Mouse (Mus musculus) lung, adult 2 months (tissue): ENCODE results near the gene Mto1. TPM values are rescaled to one million over a fixed set of nuclear protein-coding genes. Genes with fewer than 3 reads are reported as not detected.
A peak's percentile ranks its signal among the peaks of the same experiment; 100 is the strongest.

ENCODE experiments used
- DNase-seq: peaks from one replicate; pipeline ENCODE4 v3.0.0; 2022
- H3K4me1 ChIP-seq: fragments of 200-500 bp; 2 replicates; pipeline ENCODE4 v1.6.1; 2011; ENCODE audit warnings: low read length; ENCODE audit not compliant: control insufficient read depth, insufficient read depth
- H3K4me3 ChIP-seq: fragments of 200-500 bp; replicated peaks from 2 replicates; pipeline ENCODE3; 2011; ENCODE audit warnings: low read depth, mild to moderate bottlenecking, control low read depth, low read length; ENCODE audit errors: extremely low read depth
- CTCF ChIP-seq: fragments of 200-500 bp; IDR thresholded peaks from 2 replicates; pipeline ENCODE4 v1.5.1; 2011; ENCODE audit warnings: mild to moderate bottlenecking, low read length, control low read depth; ENCODE audit not compliant: insufficient read depth
- POLR2A ChIP-seq: fragments of 200-500 bp; IDR thresholded peaks from 2 replicates; pipeline ENCODE4 v1.6.1; 2011; ENCODE audit warnings: low read depth, mild to moderate bottlenecking, control low read depth, low read length, borderline replicate concordance; ENCODE audit errors: extremely low read depth
- WGBS: fragments of 180-500 bp; shearing (Covaris S2); methylation state at CpG from one replicate; pipeline ENCODE4 v1.1.7; 2018; 5-methylcytosine and 5-hydroxymethylcytosine counted together
- polyA plus RNA-seq: library from polyadenylated mRNA; depleted of rRNA; stranded (reverse); fragments of >200 nt; gene quantifications from 2 replicates; pipeline ENCODE4 v1.2.3, GENCODE M21; 2012; rRNA removed

The Mto1 gene
- 9.9 and 10.3 TPM in 2 replicates for polyA plus RNA-seq

GRCm38 (mm10) chr9:78447973-78448873 lies at the start of gene Mto1, which contains the start of gene Gm17324:
Mto1 (plus strand) TSS chr9:78448208.
Gm17324 (minus strand) TSS chr9:78448786.
- Histone ChIP-seq H3K4me3 (peak within 1 kb of the TSS; percentile 87), H3K4me1 (peaks cover 6% of the 10 kb centered on the region)
- TF ChIP-seq CTCF = no peak
- peak; percentile 92; the same call in 1 of the 2 replicates for TF ChIP-seq POLR2A
- DNase-seq = peak; percentile 87
- WGBS = under 1% methylated on average over 96 of the region's 96 CpGs

GRCm38 (mm10) chr9:78400570-78400969 lies 47.4 kb upstream of the Mto1 start:
- Histone ChIP-seq H3K4me3 (no peak overlapping the region), H3K4me1 (no peaks in the 10 kb centered on the region)
- TF ChIP-seq POLR2A (no peak), CTCF (no peak)
- 64% methylated on average over 5 of the region's 5 CpGs for WGBS
- no peak for DNase-seq

- H3K4me3 ChIP-seq = no peak overlapping the region
- no peaks in the 10 kb centered on the region for H3K4me1 ChIP-seq
- WGBS = 78% methylated on average over 7 of the region's 7 CpGs
- TF ChIP-seq POLR2A = no peak
- no peak for TF ChIP-seq CTCF
- DNase-seq = no peak
Observed at GRCm38 (mm10) chr9:78401596-78401995, 46.4 kb upstream of the Mto1 start.

- no peak for DNase-seq
- TF ChIP-seq CTCF (no peak), POLR2A (peak; percentile 11; the same call in 1 of the 2 replicates)
- Histone ChIP-seq H3K4me1 (peaks cover 3% of the 10 kb centered on the region), H3K4me3 (peak overlapping the region; percentile 60)
- WGBS = 12% methylated on average over 27 of the region's 27 CpGs
Observed at GRCm38 (mm10) chr9:78427362-78427781, 20.6 kb upstream of the Mto1 start.

- Histone ChIP-seq H3K4me3 (no peak overlapping the region), H3K4me1 (peaks cover 3% of the 10 kb centered on the region)
- no peak for DNase-seq
- TF ChIP-seq CTCF = no peak
- TF ChIP-seq POLR2A = no peak
- 82% methylated on average over 6 of the region's 6 CpGs for WGBS
Observed at GRCm38 (mm10) chr9:78428185-78428584, 19.8 kb upstream of the Mto1 start.

- no peak for TF ChIP-seq CTCF
- no peak for TF ChIP-seq POLR2A
- Histone ChIP-seq H3K4me3 (no peak overlapping the region), H3K4me1 (peaks cover 3% of the 10 kb centered on the region)
- no peak for DNase-seq
- WGBS = 77% methylated on average over 4 of the region's 4 CpGs
Observed at GRCm38 (mm10) chr9:78428870-78429432, 19.1 kb upstream of the Mto1 start.

GRCm38 (mm10) chr9:78429551-78429950 lies 18.5 kb upstream of the Mto1 start:
- 60% methylated on average over 2 of the region's 2 CpGs for WGBS
- Histone ChIP-seq H3K4me1 (peaks cover 3% of the 10 kb centered on the region), H3K4me3 (no peak overlapping the region)
- DNase-seq = no peak
- TF ChIP-seq POLR2A (no peak), CTCF (no peak)

GRCm38 (mm10) chr9:78430486-78430885 lies 17.5 kb upstream of the Mto1 start:
- DNase-seq = no peak

GRCm38 (mm10) chr9:78432471-78432870 lies 15.5 kb upstream of the Mto1 start:
- 88% methylated on average over 5 of the region's 5 CpGs for WGBS
- DNase-seq = no peak
- no peak overlapping the region for H3K4me3 ChIP-seq
- H3K4me1 ChIP-seq = peaks cover 1% of the 10 kb centered on the region
- TF ChIP-seq CTCF (no peak), POLR2A (no peak)

More at GRCm38 (mm10) chr9:78430486-78430885, 17.5 kb upstream of the Mto1 start:
- peaks cover 3% of the 10 kb centered on the region for H3K4me1 ChIP-seq
- H3K4me3 ChIP-seq = no peak overlapping the region
- TF ChIP-seq CTCF (no peak), POLR2A (no peak)
- 70% methylated on average over 6 of the region's 6 CpGs for WGBS
